Mouse (Mus musculus): Measurements from ENCODE around the gene Sigirr.
A peak's percentile ranks its signal among the peaks of the same experiment; 100 is the strongest.

- TF ChIP-seq CTCF (IDR thresholded peaks at IDR 0.05; ENCODE audit: low read depth) (peak; percentile 87), EP300 (IDR thresholded peaks at IDR 0.05; ENCODE audit: low read depth) (no peak)
Measured at GRCm38 (mm10) chr7:141143112-141143511, 42.7 kb upstream of the Sigirr start.
